In genomic region chr2:104556711-104557110, GRCm38 (mm10) we compare ENCODE assay signal across 6 mouse cellular contexts. TPM values are rescaled to one million over a fixed set of nuclear protein-coding genes. Genes with fewer than 3 reads are reported as not detected.
A peak's percentile ranks its signal among the peaks of the same experiment; 100 is the strongest.
DNase-seq lines count a peak whose midpoint lies in the region; ATAC-seq and TF ChIP-seq lines count a peak whose summit lies in the region.
"Not testable (repeated sequence)": the region's sequence is repeated elsewhere in the genome, so short reads cannot be mapped to it uniquely, and the experiment has no call there.

No protein-coding gene starts in this region.

- not testable (repeated sequence) for H3K27me3 ChIP-seq in E14TG2a.4 (ENCODE audit: insufficient read depth, low read length); testis, adult 2 months (ENCODE audit: control insufficient read depth, insufficient read depth, low read length)

- H3K4me1 ChIP-seq in E14TG2a.4 (replicated peaks; ENCODE audit: low read depth, low read length) = peaks cover 49% of the 10 kb centered on the region
- not testable (repeated sequence) for H3K4me1 ChIP-seq in testis, adult 2 months (ENCODE audit: control insufficient read depth, insufficient read depth, low read length)

- not testable (repeated sequence) for H3K27ac ChIP-seq in testis, adult 2 months (ENCODE audit: control insufficient read depth, insufficient read depth, low read depth, low read length)

- not testable (repeated sequence) for TF ChIP-seq CTCF in E14TG2a.4 (conservative IDR thresholded peaks at IDR 0.05; ENCODE audit: low read length); testis, adult 2 months (IDR thresholded peaks at IDR 0.05; ENCODE audit: control insufficient read depth, insufficient read depth, insufficient replicate concordance, low read depth, low read length)

- DNase-seq in ES-CJ7 (ENCODE audit: low read depth, low spot score) (peak; percentile 52), R1 (ENCODE audit: low read depth, low spot score) (peak; percentile 52)

- TF ChIP-seq POLR2A in testis, adult 2 months (IDR thresholded peaks at IDR 0.05; ENCODE audit: control insufficient read depth, low read depth, low read length) = not testable (repeated sequence)

- peak; percentile 39; the same call in 1 of the 2 replicates for ATAC-seq in erythroblast, adult 5-6 weeks (replicated peaks; ENCODE audit: low FRiP score, poor library complexity, severe bottlenecking)
- peak; percentile 47; the same call in 1 of the 2 replicates for ATAC-seq in frontal cortex, adult (ENCODE audit: low TSS enrichment)

- not testable (repeated sequence) for H3K9me3 ChIP-seq in E14TG2a.4 (ENCODE audit: low read length)

- H3K4me3 ChIP-seq in E14TG2a.4 (replicated peaks; ENCODE audit: low read length) = peak overlapping the region; percentile 65
- peak overlapping the region; percentile 62 for H3K4me3 ChIP-seq in testis, adult 2 months (ENCODE audit: control insufficient read depth, low read depth, low read length)

- peaks cover 22% of the 10 kb centered on the region for H3K36me3 ChIP-seq in E14TG2a.4 (ENCODE audit: insufficient read depth, low read length)
- H3K36me3 ChIP-seq in testis, adult 2 months (ENCODE audit: control insufficient read depth, insufficient read depth, low read length) = not testable (repeated sequence)

RNA-seq across cellular contexts. Expression of gene Cstf3, which starts 33.6 kb away (rescaled TPM):
- 33.0 and 35.5 TPM in 2 replicates for total RNA-seq in erythroblast, adult 5-6 weeks (2015; ENCODE audit: low replicate concordance)
- 22.4 and 29.3 TPM in 2 replicates for total RNA-seq in erythroblast, adult 5-6 weeks (2017; ENCODE audit: low replicate concordance)
- 13.8 and 14.8 TPM in 2 replicates for polyA plus RNA-seq in testis, adult 2 months (2012; rRNA removed)
